Mouse (Mus musculus): ENCODE measurements around the gene Ubtd1. TPM values are rescaled to one million over a fixed set of nuclear protein-coding genes. Genes with fewer than 3 reads are reported as not detected.
"Not testable (repeated sequence)": the region's sequence is repeated elsewhere in the genome, so short reads cannot be mapped to it uniquely, and the experiment has no call there.

Gene Ubtd1
- total RNA-seq, 2 experiments from 2014 or later = 14.5 to 15.1 TPM

- no peak for TF ChIP-seq CTCF (IDR thresholded peaks at IDR 0.05)
- intact Hi-C loops (cut with DNase I) = no loop called here
- H3K27ac ChIP-seq = peak overlapping the region; percentile 73
- H3K4me3 ChIP-seq = no peak overlapping the region
- DNase-seq = peak; percentile 59
These were observed 76.9 kb downstream of the Ubtd1 start for GRCm38 (mm10) chr19:42058426-42058825.

- H3K4me3 ChIP-seq = no peak overlapping the region
- no peak for TF ChIP-seq CTCF (IDR thresholded peaks at IDR 0.05)
- DNase-seq = no peak
- H3K27ac ChIP-seq = no peak overlapping the region
- intact Hi-C loops (cut with DNase I) = no loop called here
These were observed 79.9 kb downstream of the Ubtd1 start for GRCm38 (mm10) chr19:42061443-42061842.

DNA sequence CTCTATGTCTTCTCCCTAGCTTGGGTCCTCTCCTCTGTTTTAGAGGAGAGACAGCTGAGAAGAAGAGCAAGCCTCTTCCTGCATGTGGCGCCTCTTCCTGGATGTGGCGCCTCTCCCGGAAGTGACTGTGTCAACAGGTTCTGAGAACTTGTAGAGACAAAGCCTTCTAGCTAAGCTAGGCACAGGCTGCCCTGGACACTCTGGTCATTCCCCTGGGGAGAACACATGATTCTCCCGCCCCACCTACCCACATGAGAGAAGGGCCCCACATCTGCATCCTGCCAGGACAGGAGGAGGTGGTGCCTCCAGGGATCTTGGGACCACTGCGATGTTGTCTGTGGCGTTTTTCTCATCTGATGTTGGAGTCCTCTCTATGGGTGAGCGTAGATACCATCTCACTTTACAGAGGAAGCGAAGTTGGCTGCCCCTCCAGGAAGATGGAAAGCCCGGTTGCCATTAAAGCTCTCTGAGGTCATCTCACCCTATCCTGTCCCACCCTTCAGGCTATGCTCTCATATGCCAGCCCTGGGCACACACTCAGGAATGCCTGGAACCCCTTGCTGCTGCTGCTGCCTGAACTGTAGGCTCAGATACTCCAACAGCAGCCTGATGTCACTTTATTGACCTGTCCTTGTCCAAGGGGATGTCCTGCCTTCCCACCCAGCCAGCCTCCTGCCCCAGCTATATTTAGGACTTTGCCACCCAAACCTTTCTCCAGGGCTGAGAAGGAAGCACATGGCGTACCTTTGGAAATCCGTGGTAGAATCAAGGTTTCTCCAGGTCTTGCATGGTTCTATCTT lies 87.1 kb downstream of the Ubtd1 start:
- intact Hi-C loops (cut with DNase I) = loop anchor here (1.0 kb wide), 1 partner anchor 33 kb away; the partner anchor contains the start of gene Ankrd2
- peak; percentile 78 for DNase-seq
- H3K4me3 ChIP-seq = peak overlapping the region; percentile 66

DNA sequence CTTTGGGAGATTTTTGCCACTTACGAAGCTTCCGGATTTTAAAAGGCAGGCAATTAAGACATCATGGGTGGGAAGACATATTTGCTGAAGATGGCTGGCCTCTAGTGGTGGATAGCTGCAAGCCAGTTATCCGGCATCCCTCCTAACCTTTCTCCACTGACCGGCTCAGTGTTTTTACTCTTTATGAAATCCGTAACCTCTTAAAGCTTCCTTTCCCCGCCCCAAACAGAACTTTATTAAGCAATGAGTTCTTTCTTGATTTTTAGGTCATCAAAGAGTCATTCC lies 87.6 kb downstream of the Ubtd1 start:
- peak overlapping the region; percentile 66 for H3K4me3 ChIP-seq
- intact Hi-C loops (cut with DNase I) = loop anchor here (1.0 kb wide), 1 partner anchor 34 kb away; the partner anchor contains the start of gene Ankrd2
- peak; percentile 40 for DNase-seq

More for the DNA sequence above, 87.1 kb downstream of the Ubtd1 start:
- TF ChIP-seq CTCF (IDR thresholded peaks at IDR 0.05) = no peak
- H3K27ac ChIP-seq = peak overlapping the region; percentile 88

DNA sequence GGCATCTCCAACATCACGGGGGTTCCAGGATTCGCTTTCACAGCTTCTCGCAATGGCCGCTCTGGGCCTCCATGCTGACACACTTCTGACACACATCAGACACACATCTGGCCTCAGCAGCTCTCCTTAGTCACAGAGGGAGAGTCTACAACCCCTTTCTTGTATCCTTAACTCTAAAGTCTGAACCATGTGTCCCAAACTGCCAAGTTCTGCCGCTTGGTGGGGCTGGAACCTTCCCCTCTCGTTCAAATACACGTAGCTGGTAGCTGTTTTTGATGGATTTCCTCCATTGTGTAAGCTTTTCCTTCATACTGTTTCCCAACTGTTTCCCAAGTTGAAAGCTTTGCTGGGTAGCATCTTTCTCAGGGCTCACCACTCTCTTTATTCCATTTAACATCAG lies 89.7 kb downstream of the Ubtd1 start:
- H3K27ac ChIP-seq = no peak overlapping the region
- H3K4me3 ChIP-seq = no peak overlapping the region
- intact Hi-C loops (cut with DNase I) = no loop called here
- no peak for TF ChIP-seq CTCF (IDR thresholded peaks at IDR 0.05)
- DNase-seq = no peak

More for the DNA sequence above, 87.6 kb downstream of the Ubtd1 start:
- peak overlapping the region; percentile 88 for H3K27ac ChIP-seq
- TF ChIP-seq CTCF (IDR thresholded peaks at IDR 0.05) = peak; percentile 81

GRCm38 (mm10) chr19:42071886-42072608 lies 90.5 kb downstream of the Ubtd1 start:
- intact Hi-C loops (cut with DNase I) = no loop called here

GRCm38 (mm10) chr19:42072802-42073201 lies 91.2 kb downstream of the Ubtd1 start:
- TF ChIP-seq CTCF (IDR thresholded peaks at IDR 0.05) = peak; percentile 43
- intact Hi-C loops (cut with DNase I) = no loop called here
- Histone ChIP-seq H3K27ac (peak overlapping the region; percentile 35; the same call in 1 of the 2 replicates), H3K4me3 (no peak overlapping the region)
- no peak for DNase-seq

More at GRCm38 (mm10) chr19:42071886-42072608, 90.5 kb downstream of the Ubtd1 start:
- Histone ChIP-seq H3K4me3 (no peak overlapping the region), H3K27ac (peak overlapping the region; percentile 35; the same call in 1 of the 2 replicates)
- no peak for DNase-seq
- no peak for TF ChIP-seq CTCF (IDR thresholded peaks at IDR 0.05)

DNA sequence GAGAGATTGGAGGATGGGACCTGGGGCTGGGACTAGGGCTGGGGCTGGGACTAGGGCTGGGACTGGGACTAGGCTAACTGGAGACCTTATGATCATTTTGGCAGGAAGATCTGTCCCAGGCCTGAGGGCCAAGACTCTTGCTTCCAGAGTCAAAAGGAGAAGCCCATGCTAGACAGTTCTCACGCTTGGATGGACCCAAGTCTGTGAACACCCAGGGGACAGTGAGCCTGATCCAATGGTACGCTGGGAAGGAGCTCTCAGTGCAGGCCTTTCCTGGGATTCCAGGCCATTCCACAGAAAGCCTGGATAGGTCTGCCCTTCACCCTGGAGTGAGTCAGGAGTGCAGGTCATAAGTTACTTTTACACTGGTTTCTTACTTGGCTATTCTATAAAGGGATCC lies 93.5 kb downstream of the Ubtd1 start:
- peak overlapping the region; percentile 48 for H3K27ac ChIP-seq
- H3K4me3 ChIP-seq = no peak overlapping the region
- DNase-seq = no peak
- intact Hi-C loops (cut with DNase I) = no loop called here
- TF ChIP-seq CTCF (IDR thresholded peaks at IDR 0.05) = no peak

DNA sequence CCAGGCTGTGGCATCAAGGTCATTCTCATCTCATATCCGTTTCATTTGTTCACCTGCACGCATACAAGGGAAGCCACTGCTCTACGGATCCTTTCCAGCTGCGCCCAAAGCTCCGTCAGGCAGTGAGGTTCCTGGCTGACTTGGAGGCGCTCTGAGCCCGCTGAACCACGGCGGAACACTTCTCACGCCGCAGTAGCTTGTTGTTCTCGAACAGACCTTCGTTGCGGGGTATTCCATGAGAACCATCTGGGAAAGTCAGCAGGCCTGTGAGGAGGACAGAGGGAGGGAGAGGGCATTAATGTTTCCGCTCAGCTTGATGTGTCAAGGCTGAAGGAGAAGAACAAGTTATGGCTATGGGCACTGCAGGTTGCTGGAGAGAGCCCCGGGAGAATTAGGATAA lies 94.4 kb downstream of the Ubtd1 start:
- intact Hi-C loops (cut with DNase I) = no loop called here
- H3K27ac ChIP-seq = no peak overlapping the region
- TF ChIP-seq CTCF (IDR thresholded peaks at IDR 0.05) = no peak

DNA sequence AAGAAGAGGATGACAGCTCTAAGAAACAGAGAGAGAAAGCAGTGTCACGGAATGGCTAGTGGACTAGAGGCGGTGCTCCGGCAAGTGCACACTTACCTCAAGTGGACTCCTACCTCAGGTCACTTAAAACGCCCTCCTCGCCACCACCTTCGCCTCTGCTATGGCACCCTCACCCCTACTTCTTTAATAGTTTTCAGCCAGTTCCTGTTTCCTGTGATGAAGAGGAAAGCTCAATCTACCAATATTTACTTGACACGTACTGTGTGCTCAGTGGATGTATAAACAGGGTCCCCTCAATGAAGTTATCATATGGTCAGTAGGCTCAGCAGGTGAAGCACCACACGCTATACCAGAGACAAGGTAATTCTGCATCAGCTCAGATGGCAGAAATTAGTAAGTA lies 97.0 kb downstream of the Ubtd1 start:
- Histone ChIP-seq H3K4me3 (no peak overlapping the region), H3K27ac (no peak overlapping the region)
- no peak for DNase-seq
- no peak for TF ChIP-seq CTCF (IDR thresholded peaks at IDR 0.05)
- intact Hi-C loops (cut with DNase I) = no loop called here

More for the DNA sequence above, 94.4 kb downstream of the Ubtd1 start:
- H3K4me3 ChIP-seq = no peak overlapping the region
- DNase-seq = no peak

DNA sequence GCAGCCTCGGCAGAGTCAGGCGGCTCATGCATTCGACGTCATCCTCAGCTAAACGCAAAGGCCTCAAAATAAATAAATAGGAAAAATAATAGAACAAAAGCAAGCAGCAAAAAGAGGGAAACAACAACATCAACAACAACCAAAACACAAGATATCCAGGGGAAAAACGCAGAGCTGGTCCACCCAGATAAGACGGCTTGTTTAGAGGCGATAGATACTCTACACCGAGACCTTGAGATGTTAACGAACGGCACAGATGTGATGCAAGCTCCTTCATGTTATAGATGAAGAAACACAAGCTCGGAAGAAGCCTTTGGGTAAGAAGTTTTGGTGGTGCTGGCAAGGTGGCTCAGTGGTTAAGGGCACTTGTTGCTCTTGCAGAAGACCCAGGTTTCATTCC lies 97.4 kb downstream of the Ubtd1 start:
- no peak for TF ChIP-seq CTCF (IDR thresholded peaks at IDR 0.05)
- DNase-seq = no peak
- intact Hi-C loops (cut with DNase I) = no loop called here

GRCm38 (mm10) chr19:42079950-42080349 lies 98.4 kb downstream of the Ubtd1 start:
- H3K27ac ChIP-seq = no peak overlapping the region
- TF ChIP-seq CTCF (IDR thresholded peaks at IDR 0.05) = no peak
- DNase-seq = no peak
- no peak overlapping the region for H3K4me3 ChIP-seq
- intact Hi-C loops (cut with DNase I) = no loop called here

More for the DNA sequence above, 97.4 kb downstream of the Ubtd1 start:
- Histone ChIP-seq H3K4me3 (no peak overlapping the region), H3K27ac (no peak overlapping the region)

DNA sequence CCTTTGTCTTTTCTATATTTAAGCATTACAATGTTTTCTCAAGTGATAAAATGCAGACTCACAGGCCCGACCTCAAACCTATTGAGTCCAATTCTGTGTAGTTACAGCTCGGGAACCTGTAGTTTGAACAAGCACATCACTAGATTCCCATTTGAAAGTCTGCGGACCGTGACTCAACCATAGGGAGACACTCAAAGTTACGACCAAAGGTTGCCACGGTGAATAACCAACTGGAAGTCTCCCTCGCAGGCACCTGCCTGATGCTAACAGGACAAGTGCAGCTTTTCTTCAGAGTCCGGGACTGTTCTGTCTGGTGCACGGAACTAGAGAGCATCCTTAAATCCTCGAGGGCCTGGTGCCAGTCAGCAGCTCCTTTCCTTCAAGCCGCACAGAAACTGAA lies 98.9 kb downstream of the Ubtd1 start:
- DNase-seq = no peak
- no peak overlapping the region for H3K27ac ChIP-seq
- intact Hi-C loops (cut with DNase I) = no loop called here
- H3K4me3 ChIP-seq = no peak overlapping the region
- TF ChIP-seq CTCF (IDR thresholded peaks at IDR 0.05) = no peak

DNA sequence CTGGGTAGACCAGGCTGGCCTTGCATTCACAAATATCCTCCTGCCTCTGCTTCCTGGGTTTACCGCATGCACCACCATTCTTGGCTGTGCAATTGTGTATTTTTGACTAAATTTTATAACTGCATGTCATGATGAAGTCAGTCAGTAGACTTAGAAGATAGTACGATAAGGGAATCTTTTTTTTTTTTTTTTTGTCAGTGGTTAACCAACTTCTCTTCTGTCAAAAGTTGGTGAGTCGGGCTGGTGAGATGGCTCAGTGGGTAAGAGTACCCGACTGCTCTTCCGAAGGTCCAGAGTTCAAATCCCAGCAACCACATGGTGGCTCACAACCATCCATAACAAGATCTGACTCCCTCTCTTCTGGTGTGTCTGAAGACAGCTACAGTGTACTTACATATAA lies 100.0 kb downstream of the Ubtd1 start:
- DNase-seq; H3K27ac ChIP-seq; intact Hi-C loops (cut with DNase I); H3K4me3 ChIP-seq: not testable (repeated sequence)
